Mouse (Mus musculus): Measurements from ENCODE around the gene Krt32. TPM values are rescaled to one million over a fixed set of nuclear protein-coding genes. Genes with fewer than 3 reads are reported as not detected.

Gene Krt32
- total and polyA plus RNA-seq, 3 experiments: not detected

DNA sequence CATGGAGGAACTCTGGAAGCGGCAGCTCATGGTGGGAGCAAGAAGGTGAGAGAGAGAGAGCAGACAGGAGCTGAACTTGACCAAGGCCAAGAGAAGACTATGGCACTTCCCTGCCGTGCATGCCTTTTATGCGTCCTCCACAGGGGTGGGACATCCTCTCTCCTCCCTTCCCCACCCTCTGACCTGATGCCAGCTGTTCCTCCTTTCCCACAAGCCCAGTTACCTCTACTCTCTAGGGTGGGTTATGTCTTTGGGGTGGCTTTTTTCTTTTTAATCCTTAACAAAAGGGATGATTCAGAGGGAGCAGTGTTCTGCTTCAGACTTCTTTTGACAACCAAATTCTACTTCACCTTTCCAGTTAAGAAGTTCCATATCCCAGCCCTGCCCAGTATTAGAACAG is 33.4 kb upstream of the Krt32 start, which contains the start of gene Krt13:
Gene Krt13 (minus strand): TSS at position 101 of the 400 bp plus-strand sequence.
- H3K4me1 ChIP-seq (ENCODE audit: control insufficient read depth in 1 of 2, insufficient read depth in 2 of 2, low read length in 2 of 2): no peaks in the 10 kb centered on the region
- no peak within 1 kb of the TSS for H3K9ac ChIP-seq (ENCODE audit: control insufficient read depth, low read depth, low read length, poor library complexity, severe bottlenecking)
- TF ChIP-seq MEF2A (IDR thresholded peaks at IDR 0.05; ENCODE audit: extremely low read depth, insufficient replicate concordance, low read depth, low read length, poor library complexity, severe bottlenecking) (no peak), ELF1 (IDR thresholded peaks at IDR 0.05; ENCODE audit: low read depth, low read length) (no peak), RCOR1 (IDR thresholded peaks at IDR 0.05; ENCODE audit: low read depth, low read length) (no peak), KAT2A (conservative IDR thresholded peaks at IDR 0.05; ENCODE audit: low read depth, low read length) (no peak), USF2 (IDR thresholded peaks at IDR 0.05; ENCODE audit: borderline replicate concordance in 1 of 2, insufficient read depth in 1 of 2, low read depth in 1 of 2, low read length in 2 of 2) (no peak), UBTF (IDR thresholded peaks at IDR 0.05; ENCODE audit: borderline replicate concordance, insufficient read depth, low read depth, low read length) (no peak), GATA1 (IDR thresholded peaks at IDR 0.05; ENCODE audit: low read depth, low read length) (no peak), MAX (IDR thresholded peaks at IDR 0.05; ENCODE audit: low read length) (no peak), ZC3H11A (IDR thresholded peaks at IDR 0.05; ENCODE audit: low read depth, low read length) (no peak), RAD21 (IDR thresholded peaks at IDR 0.05; ENCODE audit: low read depth, low read length) (no peak), TAL1 (IDR thresholded peaks at IDR 0.05; ENCODE audit: low read length) (no peak), GABPA (IDR thresholded peaks at IDR 0.05; ENCODE audit: low read depth, low read length) (no peak)
- H3K79me2 ChIP-seq (ENCODE audit: control insufficient read depth, insufficient read depth, low read length, poor library complexity): no peaks in the 10 kb centered on the region
- DNase-seq (ENCODE audit: low read depth, low spot score): no peak
- H3K9me3 ChIP-seq (replicated peaks; ENCODE audit: insufficient read depth, low read length): no peaks in the 10 kb centered on the region
- H3K4me3 ChIP-seq (ENCODE audit: control insufficient read depth in 1 of 2, insufficient read depth in 1 of 2, low read depth in 2 of 2, low read length in 2 of 2): no peak within 1 kb of the TSS
- H3K27ac ChIP-seq (ENCODE audit: control insufficient read depth, low read depth, low read length): no peak within 1 kb of the TSS
- no peaks in the 10 kb centered on the region for H3K27me3 ChIP-seq (ENCODE audit: control insufficient read depth in 1 of 2, insufficient read depth in 2 of 2, low read length in 2 of 2)
- H3K36me3 ChIP-seq (ENCODE audit: control insufficient read depth in 1 of 2, insufficient read depth in 2 of 2, low read length in 2 of 2): no peaks in the 10 kb centered on the region

DNA sequence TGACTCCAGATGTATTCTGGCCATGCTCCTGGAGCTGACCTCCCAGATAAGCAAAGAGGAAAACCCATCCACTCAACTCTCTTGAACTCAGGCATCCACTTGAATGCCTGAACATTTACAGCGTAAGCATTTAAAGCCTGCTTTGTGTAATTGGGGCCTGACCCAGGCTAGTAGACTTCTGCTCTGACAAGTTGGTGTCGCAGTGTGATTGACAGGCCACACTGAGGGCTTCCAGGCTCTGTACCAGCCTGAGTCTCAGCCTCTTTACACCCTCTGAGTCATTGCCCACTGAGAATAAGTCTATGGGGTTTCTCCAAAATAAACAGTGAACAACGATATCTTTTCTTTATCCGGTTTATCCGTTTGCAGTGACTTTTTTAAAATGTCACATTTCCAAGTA is 32.3 kb upstream of the Krt32 start:
- Histone ChIP-seq H3K4me3 (ENCODE audit: control insufficient read depth in 1 of 2, insufficient read depth in 1 of 2, low read depth in 2 of 2, low read length in 2 of 2) (no peak overlapping the region), H3K79me2 (ENCODE audit: control insufficient read depth, insufficient read depth, low read length, poor library complexity) (no peaks in the 10 kb centered on the region), H3K27ac (ENCODE audit: control insufficient read depth, low read depth, low read length) (no peak overlapping the region), H3K9me3 (replicated peaks; ENCODE audit: insufficient read depth, low read length) (no peaks in the 10 kb centered on the region), H3K4me1 (ENCODE audit: control insufficient read depth in 1 of 2, insufficient read depth in 2 of 2, low read length in 2 of 2) (no peaks in the 10 kb centered on the region), H3K27me3 (ENCODE audit: control insufficient read depth in 1 of 2, insufficient read depth in 2 of 2, low read length in 2 of 2) (no peaks in the 10 kb centered on the region), H3K36me3 (ENCODE audit: control insufficient read depth in 1 of 2, insufficient read depth in 2 of 2, low read length in 2 of 2) (no peaks in the 10 kb centered on the region), H3K9ac (ENCODE audit: control insufficient read depth, low read depth, low read length, poor library complexity, severe bottlenecking) (no peak overlapping the region)
- no peak for DNase-seq (ENCODE audit: low read depth, low spot score)
- TF ChIP-seq MYB (IDR thresholded peaks at IDR 0.05; ENCODE audit: low read depth, low read length) (no peak), MAFK (IDR thresholded peaks at IDR 0.05; ENCODE audit: borderline replicate concordance, low read depth, low read length) (no peak), ETS1 (IDR thresholded peaks at IDR 0.05; ENCODE audit: low read depth, low read length) (no peak), CHD1 (IDR thresholded peaks at IDR 0.05; ENCODE audit: low read depth, low read length) (no peak), NRF1 (IDR thresholded peaks at IDR 0.05; ENCODE audit: insufficient read depth, low read depth, low read length, poor library complexity, severe bottlenecking) (no peak), TBP (IDR thresholded peaks at IDR 0.05; ENCODE audit: low read depth, low read length) (no peak), CTCF (IDR thresholded peaks at IDR 0.05 in 2 of 3, conservative IDR thresholded peaks at IDR 0.05 in 1 of 3; ENCODE audit: control insufficient read depth in 1 of 3, insufficient read depth in 1 of 3, low read depth in 2 of 3, low read length in 3 of 3, poor library complexity in 1 of 3, severe bottlenecking in 1 of 3) (no peak), ZKSCAN1 (IDR thresholded peaks at IDR 0.05; ENCODE audit: low read depth, low read length) (no peak), CHD2 (IDR thresholded peaks at IDR 0.05; ENCODE audit: low read length) (no peak), SMC3 (IDR thresholded peaks at IDR 0.05; ENCODE audit: low read depth, low read length) (no peak), HCFC1 (IDR thresholded peaks at IDR 0.05; ENCODE audit: low read depth, low read length) (no peak), EP300 (IDR thresholded peaks at IDR 0.05; ENCODE audit: low read depth in 1 of 2, low read length in 2 of 2) (no peak), TCF12 (IDR thresholded peaks at IDR 0.05; ENCODE audit: low read depth, low read length) (no peak), GATA1 (IDR thresholded peaks at IDR 0.05; ENCODE audit: low read depth, low read length) (no peak), ZNF384 (IDR thresholded peaks at IDR 0.05; ENCODE audit: low read depth, low read length) (no peak), ZC3H11A (IDR thresholded peaks at IDR 0.05; ENCODE audit: low read depth, low read length) (no peak), E2F4 (IDR thresholded peaks at IDR 0.05; ENCODE audit: borderline replicate concordance, low read depth, low read length) (no peak), POLR2AphosphoS5 (IDR thresholded peaks at IDR 0.05; ENCODE audit: borderline replicate concordance, low read depth, low read length) (no peak), SIN3A (IDR thresholded peaks at IDR 0.05; ENCODE audit: low read length) (no peak), KAT2A (conservative IDR thresholded peaks at IDR 0.05; ENCODE audit: low read depth, low read length) (no peak)

Data from MEL (cell line).